18 mouse cellular contexts compared by ENCODE assay signal in the genomic region with DNA sequence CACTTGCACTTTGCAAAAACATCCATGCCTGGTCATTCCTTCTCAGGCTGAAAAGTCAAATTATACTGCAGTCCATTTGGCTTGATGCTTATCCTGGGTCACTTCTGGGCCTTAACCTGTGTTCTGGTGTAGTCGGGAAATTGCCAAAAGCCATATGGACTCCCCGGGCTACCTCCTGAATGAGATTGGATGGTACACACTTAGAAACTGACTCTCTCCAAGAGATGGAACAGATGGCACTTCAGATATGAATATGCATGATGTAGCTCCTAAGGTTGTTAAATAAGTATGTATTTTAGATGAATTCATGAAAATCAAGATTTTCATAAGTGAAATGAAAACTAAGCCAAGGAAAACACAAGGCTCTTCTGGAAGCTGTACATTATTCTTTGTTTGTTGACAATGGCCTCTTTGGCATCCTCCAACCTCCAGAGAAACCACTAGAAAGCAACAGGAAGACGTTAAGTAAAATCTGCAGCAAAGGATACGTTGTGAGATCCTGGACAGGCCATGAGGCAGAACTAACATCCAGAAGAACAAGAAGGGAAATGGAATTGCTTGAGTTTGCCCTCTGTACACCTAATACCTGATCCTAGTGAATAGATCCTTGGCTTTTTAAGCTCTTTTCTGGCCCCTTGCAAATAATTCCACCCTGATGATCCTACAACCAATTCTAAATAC. TPM values are rescaled to one million over a fixed set of nuclear protein-coding genes. Genes with fewer than 3 reads are reported as not detected.
DNase-seq lines count a peak whose midpoint lies in the region; ATAC-seq and TF ChIP-seq lines count a peak whose summit lies in the region.
"Had no signal": no experiment of that assay in that cellular context is flagged by ENCODE, and none has a peak within 500 bp of the region (broad histone marks: within the 10 kb centered on the region; RNA-seq: fewer than 3 reads in every experiment).

No protein-coding gene starts in this region.

- intact Hi-C loops in left cerebral cortex, adult 2 months (cut with DNase I) = loop anchor here (2.0 to 10.0 kb wide), 3 partner anchors 57 to 131 kb away; no protein-coding TSS in a partner anchor
- intact Hi-C loops in left cerebral cortex, postnatal 10 days (cut with DNase I) = no loop called here

- no peak for TF ChIP-seq CTCF in left cerebral cortex, adult 2 months (IDR thresholded peaks at IDR 0.05)

- DNase-seq in cerebellum, postnatal 4 days (ENCODE audit: low spot score in 2 of 2) = no peak
- no peak for DNase-seq in left cerebral cortex, adult 2 months (ENCODE audit: extremely low spot score in 1 of 2, low spot score in 2 of 2)
- DNase-seq in left cerebral cortex, postnatal 10 days (ENCODE audit: extremely low spot score in 1 of 2, low spot score in 2 of 2) = no peak
- DNase-seq in cerebellum, adult 9-11 months = peak; percentile 93
- peak; percentile 74 for DNase-seq in telencephalon, adult 2 months (ENCODE audit: low read depth, low spot score)
- no peak for DNase-seq in spleen, postnatal 36 days (ENCODE audit: low spot score in 2 of 2)
- no peak for DNase-seq in spleen, postnatal 4 days (ENCODE audit: low spot score in 2 of 2)
- DNase-seq: gastrocnemius, postnatal 36 days; lung, postnatal 10 days; midbrain, embryonic 14.5 days; spleen, adult 18-20 months; thymus, postnatal 14 days had no signal

- peak overlapping the region; percentile 45; the same call in 1 of the 2 replicates for H3K27ac ChIP-seq in left cerebral cortex, adult 2 months
- H3K27ac ChIP-seq: embryonic facial prominence, embryonic 13.5 days; layer of hippocampus, adult 2 months; liver, embryonic 15.5 days had no signal

- ATAC-seq in cerebellum, adult (ENCODE audit: insufficient number of reproducible peaks, low FRiP score, low TSS enrichment) = peak; percentile 57; the same call in 1 of the 2 replicates
- ATAC-seq: CD4-positive, CD25-positive, alpha-beta regulatory T cell, adult 4 months had no signal

- no peak overlapping the region for H3K4me3 ChIP-seq in left cerebral cortex, adult 2 months
- H3K4me3 ChIP-seq: embryonic facial prominence, embryonic 13.5 days; layer of hippocampus, adult 2 months; liver, embryonic 15.5 days had no signal

RNA-seq across cellular contexts. Expression of a gene that starts 39.0 kb away (rescaled TPM):
- total RNA-seq in left cerebral cortex, adult 2 months (2021) = 1,000 to 10,000 TPM; 3,053 to 3,248 TPM
- total RNA-seq in left cerebral cortex, postnatal 10 days (2021) = 1,000 to 10,000 TPM; 1,204 to 1,224 TPM
- total RNA-seq: gastrocnemius, postnatal 36 days; megakaryocyte, adult 5-6 weeks had no signal

Comparison
In these comparisons a context has a peak if more than half of its experiments do, and no peak if none do; other contexts are left out.
1. DNase-seq: peak in cerebellum, adult 9-11 months (single experiment) and telencephalon, adult 2 months (single experiment); none in cerebellum, postnatal 4 days (0 of 2), left cerebral cortex, adult 2 months (0 of 2), left cerebral cortex, postnatal 10 days (0 of 2), spleen, postnatal 36 days (0 of 2) and spleen, postnatal 4 days (0 of 2).